Mouse (Mus musculus) heart, embryonic 11.5 days (tissue): ENCODE measurements at regions not wholly inside any gene's neighbourhood (a gene's known extent, or its start where the extent isn't known, plus 50 kb on each side); places are given as distances from the start of the nearest gene placed in this dataset.

ENCODE experiments used
- ATAC-seq: fragments of 200-750 bp; cut with Nextera tagmentation; replicated peaks from 2 replicates; pipeline ENCODE4 v1.8.0; 2017; ENCODE audit warnings: moderate library complexity; ENCODE audit not compliant: insufficient number of reproducible peaks, low FRiP score, low TSS enrichment
- H3K27ac ChIP-seq: fragments of 300-500 bp; sonication (generic); 2 replicates; pipeline ENCODE4 v1.5.1; 2014; ENCODE audit warnings: mild to moderate bottlenecking, low read depth, low read length
- H3K27me3 ChIP-seq: fragments of 300-500 bp; sonication (generic); 2 replicates; pipeline ENCODE4 v1.6.1; 2014; ENCODE audit warnings: mild to moderate bottlenecking, low read length, mixed read lengths; ENCODE audit not compliant: control insufficient read depth, insufficient read depth
- H3K36me3 ChIP-seq: fragments of 300-500 bp; sonication (generic); 2 replicates; pipeline ENCODE4 v1.6.1; 2014; ENCODE audit warnings: mild to moderate bottlenecking, low read length, moderate library complexity, mixed read lengths; ENCODE audit not compliant: control insufficient read depth, insufficient read depth
- H3K4me1 ChIP-seq: fragments of 300-500 bp; sonication (generic); 2 replicates; pipeline ENCODE4 v1.6.1; 2014; ENCODE audit warnings: low read length; ENCODE audit not compliant: control insufficient read depth, insufficient read depth
- H3K4me2 ChIP-seq: fragments of 300-500 bp; sonication (generic); 2 replicates; pipeline ENCODE4 v1.6.1; 2014; ENCODE audit warnings: mild to moderate bottlenecking, moderate library complexity
- H3K4me3 ChIP-seq: fragments of 300-500 bp; sonication (generic); 2 replicates; pipeline ENCODE4 v1.5.1; 2014; ENCODE audit warnings: low read depth, low read length
- H3K9ac ChIP-seq: fragments of 300-500 bp; sonication (generic); 2 replicates; pipeline ENCODE4 v1.6.1; 2014; ENCODE audit warnings: mild to moderate bottlenecking, low read depth, low read length, moderate library complexity
- H3K9me3 ChIP-seq: fragments of 300-500 bp; sonication (generic); replicated peaks from 2 replicates; pipeline ENCODE4 v1.6.1; 2016; ENCODE audit warnings: low read length; ENCODE audit not compliant: control insufficient read depth
- WGBS: fragments of 180-500 bp; shearing (Covaris S2); extraction: QIAGEN DNeasy Blood & Tissue Kit; methylation state at CpG from one replicate; pipeline ENCODE4 v1.1.7; 2014; ENCODE audit not compliant: insufficient replicate concordance; 5-methylcytosine and 5-hydroxymethylcytosine counted together

DNA sequence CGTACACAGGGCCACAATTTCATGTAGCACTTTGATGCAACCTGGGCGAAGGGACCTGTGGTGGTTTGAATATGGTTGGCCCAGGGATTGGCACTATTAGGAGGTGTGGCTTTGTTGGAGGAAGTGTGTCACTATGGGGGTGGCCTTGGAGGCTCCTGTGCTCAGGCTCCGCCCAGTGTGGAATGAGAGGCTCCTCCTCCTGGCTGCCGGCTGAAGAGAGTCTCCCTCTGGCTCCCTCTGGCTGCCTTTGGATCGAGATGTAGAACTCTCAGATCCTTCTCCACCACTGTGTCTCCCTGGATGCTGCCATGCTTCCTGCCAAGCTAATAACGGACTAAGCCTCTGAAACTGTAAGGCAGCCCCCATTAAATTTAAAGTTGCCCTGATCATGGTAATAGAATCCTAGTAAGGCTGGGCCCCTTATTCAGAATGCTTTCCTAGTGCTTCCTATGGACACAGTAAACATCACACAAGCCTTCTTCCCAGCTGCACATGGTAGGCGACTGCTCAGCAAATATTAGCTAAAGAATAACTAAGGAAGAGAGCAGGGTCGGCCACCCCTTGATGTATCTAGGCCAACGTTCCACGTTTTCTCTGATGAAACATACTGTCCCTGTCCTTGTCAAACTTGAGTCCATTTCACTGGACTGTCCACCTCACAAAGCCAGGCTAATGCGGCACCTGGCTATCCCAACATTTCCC is 117.2 kb upstream of the Aldh1a3 start:
- Histone ChIP-seq H3K9ac (no peak overlapping the region), H3K36me3 (no peaks in the 10 kb centered on the region), H3K27me3 (no peaks in the 10 kb centered on the region), H3K4me1 (no peaks in the 10 kb centered on the region), H3K9me3 (no peaks in the 10 kb centered on the region), H3K4me2 (no peak overlapping the region), H3K27ac (no peak overlapping the region), H3K4me3 (no peak overlapping the region)
- 75% methylated on average over 11 of the region's 11 CpGs for WGBS
- ATAC-seq = no peak

DNA sequence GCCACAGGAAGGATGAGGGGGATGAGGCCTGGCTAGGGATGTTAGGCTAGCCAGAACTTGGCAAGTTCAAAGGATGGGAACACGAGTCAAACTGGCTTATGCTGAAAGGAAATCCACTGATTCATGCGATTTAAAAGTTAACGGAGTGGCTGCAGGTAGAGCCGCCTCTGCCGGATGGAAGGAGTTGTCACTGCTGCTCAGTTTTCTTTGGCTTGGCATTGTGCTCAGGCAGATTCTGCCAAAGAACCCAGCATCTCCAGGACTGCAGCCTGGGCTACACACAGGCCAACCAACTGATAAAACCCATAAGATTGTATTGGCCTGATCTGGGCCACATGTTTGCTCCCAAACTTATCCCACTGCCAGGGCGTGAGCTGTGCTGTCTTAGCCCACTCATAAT is 105.3 kb upstream of the Aldh1a3 start:
- no peak overlapping the region for H3K9ac ChIP-seq
- no peaks in the 10 kb centered on the region for H3K27me3 ChIP-seq
- no peaks in the 10 kb centered on the region for H3K36me3 ChIP-seq
- WGBS = 84% methylated on average over 6 of the region's 6 CpGs
- ATAC-seq = no peak
- H3K4me3 ChIP-seq = no peak overlapping the region
- no peak overlapping the region for H3K4me2 ChIP-seq
- no peak overlapping the region for H3K27ac ChIP-seq
- H3K4me1 ChIP-seq = peaks cover 6% of the 10 kb centered on the region
- no peaks in the 10 kb centered on the region for H3K9me3 ChIP-seq

- H3K27ac ChIP-seq = no peak overlapping the region
- no peak overlapping the region for H3K9ac ChIP-seq
- H3K4me2 ChIP-seq = no peak overlapping the region
- no peak overlapping the region for H3K4me3 ChIP-seq
- WGBS = 74% methylated on average over 8 of the region's 8 CpGs
- no peaks in the 10 kb centered on the region for H3K36me3 ChIP-seq
- peaks cover 6% of the 10 kb centered on the region for H3K4me1 ChIP-seq
- no peaks in the 10 kb centered on the region for H3K9me3 ChIP-seq
- ATAC-seq = no peak
- no peaks in the 10 kb centered on the region for H3K27me3 ChIP-seq
These were observed 104.7 kb upstream of the Aldh1a3 start for GRCm38 (mm10) chr7:66532048-66532447.

DNA sequence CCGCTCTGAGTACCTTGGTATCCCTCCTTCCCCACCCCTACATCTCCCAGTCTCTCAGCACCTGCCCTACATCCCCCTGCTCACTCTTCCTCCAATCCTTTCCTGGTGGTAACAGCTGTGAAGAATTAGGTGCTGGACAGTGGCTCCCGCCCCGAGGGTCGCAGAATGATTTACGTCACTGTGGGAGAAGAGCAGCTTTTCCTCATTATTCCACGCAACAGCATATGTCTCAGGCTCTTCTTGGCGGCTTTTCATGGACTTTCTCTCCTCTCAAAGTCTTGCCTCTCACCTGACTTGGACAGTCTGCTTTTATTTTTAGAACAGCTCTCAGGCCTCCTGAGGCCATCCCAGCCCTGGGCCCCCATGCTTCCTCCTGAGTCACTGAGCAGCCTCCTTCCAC is 103.8 kb upstream of the Aldh1a3 start:
- H3K27ac ChIP-seq = no peak overlapping the region
- 62% methylated on average over 7 of the region's 7 CpGs for WGBS

DNA sequence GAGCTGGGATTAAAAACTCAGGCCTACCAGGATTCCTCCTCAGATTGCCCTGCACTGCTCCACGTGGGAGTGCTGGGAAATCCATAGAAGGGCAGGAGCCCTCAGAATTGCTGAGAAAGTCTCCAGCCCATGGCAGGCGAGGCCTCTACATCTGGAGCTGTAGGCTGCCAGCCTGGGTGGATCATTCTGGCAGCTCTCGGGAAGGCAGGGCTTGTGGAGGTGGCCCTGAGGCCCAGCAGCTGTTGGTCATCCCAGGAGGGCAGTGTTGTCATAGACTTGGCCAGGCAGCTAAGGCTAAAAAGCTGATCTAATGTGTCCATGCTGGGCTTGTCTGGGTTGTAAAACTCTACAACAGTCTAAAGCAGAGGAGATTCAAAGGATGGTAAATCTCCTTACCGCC is 101.6 kb upstream of the Aldh1a3 start:
- H3K27ac ChIP-seq = no peak overlapping the region
- no peak for ATAC-seq
- no peaks in the 10 kb centered on the region for H3K9me3 ChIP-seq
- no peaks in the 10 kb centered on the region for H3K36me3 ChIP-seq
- no peak overlapping the region for H3K4me2 ChIP-seq
- H3K9ac ChIP-seq = no peak overlapping the region
- H3K27me3 ChIP-seq = no peaks in the 10 kb centered on the region
- H3K4me1 ChIP-seq = peaks cover 6% of the 10 kb centered on the region
- no peak overlapping the region for H3K4me3 ChIP-seq
- 55% methylated on average over 4 of the region's 4 CpGs for WGBS

More for the DNA sequence above, 103.8 kb upstream of the Aldh1a3 start:
- no peak for ATAC-seq
- Histone ChIP-seq H3K4me2 (no peak overlapping the region), H3K27me3 (no peaks in the 10 kb centered on the region), H3K9me3 (no peaks in the 10 kb centered on the region), H3K4me3 (no peak overlapping the region), H3K4me1 (peaks cover 6% of the 10 kb centered on the region), H3K9ac (no peak overlapping the region), H3K36me3 (no peaks in the 10 kb centered on the region)

DNA sequence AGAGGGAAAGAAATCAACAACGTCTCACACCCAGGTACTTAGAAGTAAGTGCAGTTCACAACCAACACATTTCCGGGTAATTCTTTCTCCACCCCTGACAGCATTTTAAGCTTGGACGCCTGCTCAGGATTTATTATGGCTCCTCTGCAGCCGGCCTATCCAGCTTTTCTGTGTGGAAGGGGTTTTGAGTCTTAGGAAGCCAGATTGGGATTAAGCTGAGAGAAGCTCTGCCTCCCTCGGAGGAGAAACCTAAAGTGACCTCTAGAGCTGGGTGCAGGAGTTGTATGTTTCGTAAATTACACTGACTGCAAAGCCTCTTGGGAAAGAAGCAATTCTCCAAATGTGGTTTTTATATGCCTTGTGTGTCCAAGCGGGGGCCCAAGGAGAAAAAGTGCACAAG is 96.6 kb upstream of the Aldh1a3 start:
- ATAC-seq = no peak
- Histone ChIP-seq H3K36me3 (no peaks in the 10 kb centered on the region), H3K9me3 (no peaks in the 10 kb centered on the region), H3K9ac (no peak overlapping the region), H3K4me1 (no peaks in the 10 kb centered on the region), H3K27ac (no peak overlapping the region), H3K4me3 (no peak overlapping the region), H3K27me3 (no peaks in the 10 kb centered on the region), H3K4me2 (no peak overlapping the region)
- 64% methylated on average over 7 of the region's 7 CpGs for WGBS

GRCm38 (mm10) chr7:66521522-66521921 is 94.2 kb upstream of the Aldh1a3 start:
- Histone ChIP-seq H3K27ac (no peak overlapping the region), H3K9me3 (no peaks in the 10 kb centered on the region), H3K27me3 (no peaks in the 10 kb centered on the region), H3K36me3 (no peaks in the 10 kb centered on the region), H3K9ac (no peak overlapping the region), H3K4me1 (no peaks in the 10 kb centered on the region), H3K4me3 (no peak overlapping the region), H3K4me2 (no peak overlapping the region)
- no peak for ATAC-seq
- WGBS = 82% methylated on average over 2 of the region's 2 CpGs

- Histone ChIP-seq H3K4me3 (no peak overlapping the region), H3K27me3 (no peaks in the 10 kb centered on the region), H3K36me3 (no peaks in the 10 kb centered on the region), H3K4me2 (no peak overlapping the region), H3K9ac (no peak overlapping the region), H3K27ac (no peak overlapping the region), H3K9me3 (peaks cover 3% of the 10 kb centered on the region; the same call in 1 of the 2 replicates), H3K4me1 (no peaks in the 10 kb centered on the region)
- ATAC-seq = no peak
- WGBS = 51% methylated on average over 4 of the region's 4 CpGs
These were observed 88.8 kb upstream of the Aldh1a3 start for GRCm38 (mm10) chr7:66516143-66516542.

DNA sequence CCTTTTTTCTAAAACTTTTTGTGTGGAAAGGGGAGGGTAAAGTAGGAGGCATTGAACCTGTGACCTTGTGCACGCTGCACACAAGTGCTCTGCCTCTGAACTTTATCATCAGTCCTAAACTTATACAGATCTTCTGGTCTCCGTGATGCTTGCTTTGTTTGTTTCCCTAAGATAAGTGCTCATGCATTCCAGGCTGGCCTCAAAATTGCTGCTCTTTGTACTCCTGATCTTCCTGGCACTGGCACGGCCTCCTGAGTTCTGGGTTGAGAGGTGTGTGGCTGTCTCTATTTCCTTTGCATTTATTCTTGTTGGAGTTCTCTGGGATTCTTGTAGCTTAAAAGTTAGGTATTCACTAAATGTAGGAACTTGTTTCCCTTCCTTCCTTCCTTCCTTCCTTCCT is 86.1 kb upstream of the Aldh1a3 start:
- H3K4me1 ChIP-seq = no peaks in the 10 kb centered on the region
- 8% methylated on average over 3 of the region's 3 CpGs for WGBS

More for the DNA sequence above, 86.1 kb upstream of the Aldh1a3 start:
- Histone ChIP-seq H3K27ac (no peak overlapping the region), H3K4me3 (no peak overlapping the region), H3K27me3 (no peaks in the 10 kb centered on the region), H3K4me2 (no peak overlapping the region), H3K9ac (no peak overlapping the region), H3K36me3 (no peaks in the 10 kb centered on the region), H3K9me3 (peaks cover 3% of the 10 kb centered on the region; the same call in 1 of the 2 replicates)
- no peak for ATAC-seq
